11 mouse cellular contexts compared by ENCODE assay signal in genomic region chr2:157395960-157396359, GRCm38 (mm10). TPM values are rescaled to one million over a fixed set of nuclear protein-coding genes. Genes with fewer than 3 reads are reported as not detected.
DNase-seq lines count a peak whose midpoint lies in the region; ATAC-seq and TF ChIP-seq lines count a peak whose summit lies in the region.
"Had no signal": no experiment of that assay in that cellular context is flagged by ENCODE, and none has a peak within 500 bp of the region (broad histone marks: within the 10 kb centered on the region; RNA-seq: fewer than 3 reads in every experiment).

No protein-coding gene starts in this region.

- peak overlapping the region; percentile 87 for H3K27ac ChIP-seq in lung, postnatal 0 days (ENCODE audit: low read length)
- H3K27ac ChIP-seq in forebrain, embryonic 15.5 days (replicated peaks): peak overlapping the region; percentile 43
- peak overlapping the region; percentile 59 for H3K27ac ChIP-seq in midbrain, embryonic 13.5 days

- no peak overlapping the region for H3K9ac ChIP-seq in lung, postnatal 0 days (replicated peaks; ENCODE audit: low read depth)
- H3K9ac ChIP-seq in forebrain, embryonic 15.5 days (replicated peaks): no peak overlapping the region
- H3K9ac ChIP-seq in midbrain, embryonic 13.5 days (replicated peaks): no peak overlapping the region

- no peak for DNase-seq in lung, postnatal 0 days (ENCODE audit: low spot score)
- no peak for DNase-seq in lung, adult 18-20 months
- peak; percentile 20 to 33 for DNase-seq in thymus, postnatal 36 days
- no peak for DNase-seq in left cerebral cortex, postnatal 14 days (ENCODE audit: low spot score in 2 of 2)
- DNase-seq in right cerebral cortex, postnatal 4 days: no peak
- DNase-seq: cerebellum, adult 9-10 months; gastrocnemius, postnatal 25 days had no signal

- no peaks in the 10 kb centered on the region for H3K27me3 ChIP-seq in lung, postnatal 0 days (replicated peaks; ENCODE audit: insufficient read depth, low read length)
- no peaks in the 10 kb centered on the region for H3K27me3 ChIP-seq in forebrain, embryonic 15.5 days
- no peaks in the 10 kb centered on the region for H3K27me3 ChIP-seq in midbrain, embryonic 13.5 days
- H3K27me3 ChIP-seq: Patski had no signal

- no peak for ATAC-seq in lung, postnatal 0 days
- ATAC-seq in forebrain, embryonic 15.5 days (replicated peaks): no peak
- ATAC-seq in midbrain, embryonic 13.5 days: no peak
- ATAC-seq: Patski had no signal

- TF ChIP-seq EP300 in lung, postnatal 0 days (IDR thresholded peaks at IDR 0.05): no peak

- intact Hi-C loops in left cerebral cortex, postnatal 14 days (cut with DNase I): no loop called here

- no peak overlapping the region for H3K4me2 ChIP-seq in lung, postnatal 0 days (replicated peaks; ENCODE audit: low read depth, low read length)
- H3K4me2 ChIP-seq in forebrain, embryonic 15.5 days (replicated peaks): no peak overlapping the region
- H3K4me2 ChIP-seq in midbrain, embryonic 13.5 days (replicated peaks): no peak overlapping the region

- 0 out of 2 replicates have a peak, but pooled peaks cover 6% of the 10 kb centered on the region for H3K36me3 ChIP-seq in lung, postnatal 0 days (ENCODE audit: insufficient read depth, low read length)
- H3K36me3 ChIP-seq in forebrain, embryonic 15.5 days: peaks cover 27% of the 10 kb centered on the region
- H3K36me3 ChIP-seq in midbrain, embryonic 13.5 days: peaks cover 48% of the 10 kb centered on the region

- H3K4me1 ChIP-seq in lung, postnatal 0 days (ENCODE audit: insufficient read depth, low read depth, low read length): no peaks in the 10 kb centered on the region; the same call in 1 of the 2 replicates
- H3K4me1 ChIP-seq in forebrain, embryonic 15.5 days: no peaks in the 10 kb centered on the region
- peaks cover 9% of the 10 kb centered on the region; the same call in 1 of the 2 replicates for H3K4me1 ChIP-seq in midbrain, embryonic 13.5 days (replicated peaks)

- H3K4me3 ChIP-seq in lung, postnatal 0 days (ENCODE audit: low read depth, low read length): no peak overlapping the region
- H3K4me3 ChIP-seq in forebrain, embryonic 15.5 days: no peak overlapping the region
- no peak overlapping the region for H3K4me3 ChIP-seq in midbrain, embryonic 13.5 days (replicated peaks)

- no peak for TF ChIP-seq CTCF in lung, postnatal 0 days (IDR thresholded peaks at IDR 0.05)

- WGBS in lung, postnatal 0 days: 46% methylated on average over 13 of the region's 13 CpGs
- 63% methylated on average over 13 of the region's 13 CpGs for WGBS in forebrain, embryonic 15.5 days
- WGBS in midbrain, embryonic 13.5 days: 59% methylated on average over 13 of the region's 13 CpGs

- no peaks in the 10 kb centered on the region for H3K9me3 ChIP-seq in lung, postnatal 0 days (ENCODE audit: low read length)
- H3K9me3 ChIP-seq in forebrain, embryonic 15.5 days: no peaks in the 10 kb centered on the region
- H3K9me3 ChIP-seq in midbrain, embryonic 13.5 days: no peaks in the 10 kb centered on the region

RNA-seq across cellular contexts. Expression of gene Src, which starts 22.3 kb away (rescaled TPM):
- 16.4 and 18.2 TPM in 2 replicates for polyA plus RNA-seq in lung, postnatal 0 days (2015; fragmentation: Nextera tagmentation; extraction: Ambion mirVana)
- 35.6 and 37.9 TPM in 2 replicates for polyA plus RNA-seq in forebrain, embryonic 15.5 days (2015; fragmentation: Nextera tagmentation; extraction: Ambion mirVana)
- polyA plus RNA-seq in midbrain, embryonic 13.5 days (2015; fragmentation: Nextera tagmentation; extraction: Ambion mirVana): 31.6 and 39.1 TPM in 2 replicates
- 100 to 1,000 TPM; 100 to 104 TPM for total RNA-seq in left cerebral cortex, postnatal 14 days (2021)

RNA-seq across cellular contexts. Expression of gene Manbal, which starts 28.6 kb away (rescaled TPM):
- polyA plus RNA-seq in lung, postnatal 0 days (2015; fragmentation: Nextera tagmentation; extraction: Ambion mirVana): 95.7 and 100 TPM in 2 replicates
- 105 TPM in 2 replicates for polyA plus RNA-seq in forebrain, embryonic 15.5 days (2015; fragmentation: Nextera tagmentation; extraction: Ambion mirVana)
- polyA plus RNA-seq in midbrain, embryonic 13.5 days (2015; fragmentation: Nextera tagmentation; extraction: Ambion mirVana): 88.1 and 91.0 TPM in 2 replicates
- 10 to 100 TPM; 74.4 to 80.6 TPM for total RNA-seq in left cerebral cortex, postnatal 14 days (2021)

RNA-seq across cellular contexts. Expression of gene Ghrh, which starts 48.7 kb away (rescaled TPM):
- polyA plus RNA-seq in lung, postnatal 0 days (2015; fragmentation: Nextera tagmentation; extraction: Ambion mirVana): 0.70 and 0.79 TPM in 2 replicates
- 1.5 and 2.0 TPM in 2 replicates for polyA plus RNA-seq in forebrain, embryonic 15.5 days (2015; fragmentation: Nextera tagmentation; extraction: Ambion mirVana)
- 1.6 and 3.4 TPM in 2 replicates for polyA plus RNA-seq in midbrain, embryonic 13.5 days (2015; fragmentation: Nextera tagmentation; extraction: Ambion mirVana)
- total RNA-seq in left cerebral cortex, postnatal 14 days (2021): not detected
- total RNA-seq: gastrocnemius, postnatal 25 days; layer of hippocampus, postnatal 10 days had no signal
- polyA plus RNA-seq: Patski had no signal

Comparison
In these comparisons a context has a peak if more than half of its experiments do, and no peak if none do; other contexts are left out.
1. DNase-seq: peak in thymus, postnatal 36 days (2 of 2); none in lung, postnatal 0 days (single experiment), lung, adult 18-20 months (0 of 2), left cerebral cortex, postnatal 14 days (0 of 2) and right cerebral cortex, postnatal 4 days (single experiment).
2. Peak in every context shown above with its lines, with median percentiles within 50 percentile points of each other: H3K27ac ChIP-seq.